Mouse (Mus musculus) T-cell, adult 2 months (primary cell): ENCODE measurements around the gene S1pr2.

Experiments used
- DNase-seq: peaks from one replicate; pipeline ENCODE4 v3.0.0; 2022; ENCODE audit warnings: low spot score

The S1pr2 gene

DNA sequence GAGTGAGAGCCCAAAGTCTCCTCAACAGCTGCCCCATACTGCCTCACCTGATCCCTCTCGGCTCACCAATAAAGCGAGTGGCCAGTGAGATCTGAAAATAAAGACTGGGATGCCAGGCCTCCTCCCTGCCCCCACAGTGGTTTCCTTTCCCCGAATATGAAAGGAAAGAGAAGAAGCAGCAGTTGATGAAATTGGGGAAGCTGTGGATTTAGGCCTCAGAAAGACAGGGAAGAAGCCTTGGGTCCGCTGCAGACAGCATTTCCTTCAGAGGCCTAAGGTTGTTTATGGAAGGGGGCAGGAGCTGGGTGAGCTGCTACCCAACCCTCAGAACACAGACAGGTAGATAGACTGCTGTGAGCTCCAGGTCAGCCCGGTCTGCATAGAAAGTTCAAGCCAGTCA lies 9.8 kb downstream of the S1pr2 start:
- no peak for DNase-seq

GRCm38 (mm10) chr9:20966008-20966407 lies 10.6 kb downstream of the S1pr2 start:
- no peak for DNase-seq

DNA sequence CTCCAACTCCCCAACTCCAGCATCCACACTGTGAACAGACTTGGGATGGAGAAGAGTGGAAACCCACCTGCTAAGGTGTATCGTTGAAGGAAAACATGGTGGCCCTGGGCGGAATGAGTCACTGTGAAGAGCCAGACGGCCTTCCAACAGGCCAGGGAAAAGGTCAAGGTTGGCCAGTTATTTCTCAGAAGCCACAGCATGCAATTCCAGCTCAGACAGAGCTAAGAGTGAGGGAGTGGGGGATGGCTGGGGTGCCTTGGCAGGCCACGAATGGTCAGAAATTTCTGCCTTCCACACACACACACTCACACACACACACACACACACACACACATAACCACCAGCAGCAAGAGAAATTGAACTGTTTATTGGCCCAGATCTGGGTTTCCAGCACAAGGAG lies 11.0 kb downstream of the S1pr2 start:
- DNase-seq = no peak

- peak; percentile 54 for DNase-seq
These were observed 15.0 kb downstream of the S1pr2 start for GRCm38 (mm10) chr9:20961557-20961956.

DNA sequence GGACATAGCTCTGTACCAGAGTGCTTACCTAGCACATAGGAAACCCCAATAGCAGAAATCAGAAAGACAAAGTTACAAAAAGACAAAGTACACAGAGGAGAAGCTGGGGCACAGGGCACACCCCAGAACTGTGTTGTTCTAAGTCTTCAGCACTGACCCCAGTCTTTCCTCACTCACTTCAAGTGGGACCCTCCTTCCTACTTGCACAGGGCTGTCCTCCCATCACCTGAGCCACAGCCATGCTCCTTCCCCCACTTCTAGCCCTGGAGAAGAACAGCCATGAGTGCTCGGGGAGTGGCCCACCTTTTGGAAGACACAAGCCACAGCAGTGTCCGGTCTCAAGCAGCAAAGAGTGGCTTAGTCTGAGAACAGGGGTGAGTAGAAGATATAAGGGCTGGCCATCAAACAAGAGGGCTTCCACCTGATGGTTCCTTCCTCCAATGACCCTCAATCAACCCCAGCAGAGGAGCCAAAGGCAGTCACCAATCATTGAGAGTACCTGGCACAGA lies 17.1 kb downstream of the S1pr2 start, which contains the start of gene Dnmt1:
Dnmt1 (minus strand) TSS at position 459 of the 509 bp plus-strand sequence.
- no peak for DNase-seq

DNA sequence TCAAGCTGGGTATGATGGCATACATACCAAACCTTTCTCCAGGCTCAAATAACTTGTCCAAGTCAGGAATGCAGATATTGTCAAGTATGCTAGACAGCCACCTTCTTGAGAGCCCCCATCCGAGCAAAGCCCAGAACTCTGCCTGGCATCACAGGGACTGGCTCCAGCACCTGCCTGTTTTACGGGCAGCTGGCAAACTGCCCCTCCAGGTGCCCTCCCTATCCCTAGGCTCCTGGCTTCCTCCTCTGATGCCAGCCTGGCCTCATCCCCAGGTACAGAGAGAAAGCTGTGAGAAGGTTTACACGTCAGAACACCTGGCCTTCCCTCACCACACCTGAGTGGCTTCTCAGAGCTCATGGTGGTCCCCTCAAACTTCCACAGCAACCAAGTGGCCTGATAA lies 19.6 kb downstream of the S1pr2 start:
- DNase-seq = no peak

- DNase-seq = peak; percentile 99
These were observed 23.9 kb downstream of the S1pr2 start for GRCm38 (mm10) chr9:20952520-20953227.

- DNase-seq = no peak
These were observed 24.5 kb downstream of the S1pr2 start for GRCm38 (mm10) chr9:20951966-20952519.

DNA sequence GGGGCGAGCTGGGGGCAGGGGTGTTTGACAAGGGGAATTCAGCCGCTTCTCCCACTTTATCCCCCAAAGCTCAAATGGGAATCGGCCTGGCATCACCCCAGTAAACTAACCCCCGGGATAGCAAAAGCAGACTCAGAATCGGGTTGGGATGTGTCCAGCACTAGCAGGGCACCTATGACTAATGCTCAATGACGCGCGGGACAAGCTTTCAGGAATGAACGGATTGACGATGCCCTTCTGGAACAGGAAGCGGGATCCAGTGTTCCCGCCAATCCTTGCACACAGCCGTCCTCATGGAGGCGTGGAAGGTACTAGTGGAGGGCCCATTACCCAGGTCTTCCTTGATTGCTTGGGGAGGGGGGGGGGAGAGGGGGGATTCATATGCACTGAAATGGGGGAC lies 25.1 kb downstream of the S1pr2 start:
- no peak for DNase-seq

DNA sequence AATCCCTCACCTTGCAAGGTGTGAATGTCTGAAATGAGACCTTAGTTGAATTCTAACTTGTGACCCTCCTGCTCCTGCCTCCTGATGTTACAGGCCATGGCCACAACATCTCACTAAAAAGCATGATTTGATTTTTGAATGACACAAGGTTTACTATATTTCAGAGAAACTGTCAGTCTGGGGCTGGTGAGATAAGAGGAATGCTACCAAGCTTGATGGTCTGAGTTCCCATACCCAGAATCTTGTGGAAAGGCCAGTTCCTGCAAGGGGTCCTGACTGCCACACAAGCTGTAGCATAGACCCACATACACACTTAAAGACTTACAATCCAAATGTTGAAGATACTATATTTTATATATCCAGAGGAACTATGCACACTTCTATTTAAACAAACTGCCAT lies 26.2 kb downstream of the S1pr2 start:
- DNase-seq = no peak

DNA sequence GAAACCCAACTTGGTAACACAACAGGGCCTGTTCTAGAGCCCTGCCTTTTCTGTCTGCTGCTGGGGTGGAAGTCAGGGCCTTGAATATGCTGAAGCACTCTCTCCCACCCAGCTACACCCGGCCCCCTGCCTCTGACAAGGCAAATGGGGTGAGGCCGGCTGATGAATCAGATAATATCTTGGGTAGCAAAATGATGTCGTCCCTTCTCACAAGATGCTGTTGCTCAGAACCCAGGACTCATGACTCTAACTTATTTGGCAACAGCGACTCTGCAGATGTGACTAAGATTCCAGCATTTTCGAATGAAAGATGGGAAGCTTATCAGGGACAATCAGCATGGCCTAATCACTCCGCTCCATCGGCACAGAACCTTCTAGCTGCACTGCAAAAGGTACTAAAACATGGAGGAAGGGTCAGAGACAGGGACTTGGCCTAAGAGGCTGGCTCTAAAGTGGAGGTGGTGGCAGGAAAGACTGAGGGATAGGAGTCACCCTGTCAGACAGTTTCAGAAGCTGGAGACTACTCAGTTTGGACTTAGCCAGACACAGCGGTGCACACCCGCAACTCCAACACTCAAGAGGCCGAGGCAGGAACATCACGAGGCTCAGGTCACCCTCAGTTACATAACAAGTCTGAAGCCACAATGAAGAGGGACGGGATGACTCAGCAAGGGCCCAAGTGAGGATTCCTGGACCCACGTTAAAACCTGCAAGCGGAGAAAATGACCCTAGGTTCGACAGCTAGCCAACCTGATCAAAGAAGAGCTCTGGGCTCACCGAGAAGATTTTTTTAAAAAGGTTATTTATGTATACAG lies 30.3 kb downstream of the S1pr2 start:
- DNase-seq = no peak

- DNase-seq = no peak
These were observed 31.7 kb downstream of the S1pr2 start for GRCm38 (mm10) chr9:20944697-20945370.

- DNase-seq = no peak
These were observed 32.7 kb downstream of the S1pr2 start for GRCm38 (mm10) chr9:20943911-20944310.

DNA sequence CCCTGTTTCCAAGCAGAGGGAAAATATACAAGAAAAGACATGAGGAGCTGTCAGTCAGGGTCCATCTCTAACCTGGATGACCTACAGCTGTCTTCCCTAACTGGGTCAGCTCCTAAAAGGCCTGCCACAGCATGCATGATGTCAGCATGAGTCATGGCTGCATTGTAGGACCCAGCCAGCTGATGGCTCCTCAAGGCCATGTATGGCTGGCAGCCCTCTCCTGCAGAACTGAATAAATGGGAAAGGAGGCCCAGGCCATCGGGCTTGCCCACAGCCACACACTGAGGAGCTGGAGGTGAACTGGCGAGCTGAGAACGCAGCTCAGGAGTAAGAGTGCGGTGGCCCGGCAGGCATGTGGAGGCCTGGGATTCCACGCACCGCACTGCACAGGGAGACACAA lies 33.2 kb downstream of the S1pr2 start:
- no peak for DNase-seq

GRCm38 (mm10) chr9:20923258-20923657 lies 53.3 kb downstream of the S1pr2 start:
- no peak for DNase-seq

GRCm38 (mm10) chr9:20916160-20916559 lies 60.4 kb downstream of the S1pr2 start:
- peak; percentile 55 for DNase-seq
